In the genomic region with DNA sequence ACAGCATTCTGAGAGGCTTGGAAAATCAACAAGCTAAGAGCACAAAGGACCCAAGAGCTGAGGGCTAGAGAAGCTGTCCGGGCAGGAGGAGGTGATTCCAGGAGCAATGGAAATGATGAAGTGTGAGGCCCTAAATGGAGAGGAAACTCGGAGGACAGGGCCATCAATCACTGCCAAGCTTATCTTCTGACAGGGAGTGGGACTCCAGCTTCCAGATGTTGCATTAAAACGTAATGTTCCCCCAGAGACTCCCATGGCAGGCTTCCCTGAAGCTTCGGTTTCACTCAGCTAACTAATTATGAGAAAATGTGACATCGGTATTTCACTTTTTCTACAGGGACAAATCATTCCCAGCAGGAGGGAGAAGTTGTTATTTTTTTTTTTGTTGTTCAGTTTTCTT, we compare ENCODE assay signal across 9 mouse cellular contexts.
DNase-seq lines count a peak whose midpoint lies in the region; ATAC-seq and TF ChIP-seq lines count a peak whose summit lies in the region.
"Had no signal": no experiment of that assay in that cellular context is flagged by ENCODE, and none has a peak within 500 bp of the region (broad histone marks: within the 10 kb centered on the region; RNA-seq: fewer than 3 reads in every experiment).

No protein-coding gene starts in this region.

- 21% methylated on average over 5 of the region's 5 CpGs for whole genome bisulfite sequencing in hindbrain, postnatal 0 days

- no peak overlapping the region for H3K4me2 ChIP-seq in hindbrain, postnatal 0 days (ENCODE audit: low read depth, low read length)
- H3K4me2 ChIP-seq: liver, embryonic 15.5 days had no signal

- peak; percentile 88 for DNase-seq in embryo, embryonic 10 days (ENCODE audit: low spot score)
- DNase-seq in gastrocnemius, adult 18-20 months (ENCODE audit: low spot score), result peak; percentile 71
- peak; percentile 53 for DNase-seq in hindbrain, postnatal 0 days (ENCODE audit: low spot score)
- peak; percentile 52 for DNase-seq in lung, postnatal 14 days
- no peak for DNase-seq in layer of hippocampus, adult 9-10 months (ENCODE audit: low spot score)
- no peak for DNase-seq in layer of hippocampus, postnatal 10 days (ENCODE audit: low spot score in 2 of 2)
- no peak for DNase-seq in frontal cortex, postnatal 36 days (ENCODE audit: low spot score in 2 of 2)

- H3K9me3 ChIP-seq in hindbrain, postnatal 0 days (ENCODE audit: low read length), result no peaks in the 10 kb centered on the region
- H3K9me3 ChIP-seq: liver, embryonic 15.5 days had no signal

- no peak overlapping the region for H3K9ac ChIP-seq in hindbrain, postnatal 0 days (replicated peaks; ENCODE audit: low read length)
- H3K9ac ChIP-seq: liver, embryonic 15.5 days had no signal

- no peak overlapping the region for H3K27ac ChIP-seq in hindbrain, postnatal 0 days
- H3K27ac ChIP-seq: liver, embryonic 15.5 days had no signal

- H3K27me3 ChIP-seq in hindbrain, postnatal 0 days (ENCODE audit: insufficient read depth, low read length), result no peaks in the 10 kb centered on the region
- H3K27me3 ChIP-seq: liver, embryonic 15.5 days had no signal

- H3K4me3 ChIP-seq in hindbrain, postnatal 0 days (ENCODE audit: low read length), result no peak overlapping the region
- H3K4me3 ChIP-seq: liver, embryonic 15.5 days had no signal

- no peaks in the 10 kb centered on the region for H3K4me1 ChIP-seq in hindbrain, postnatal 0 days (ENCODE audit: insufficient read depth, low read length)
- H3K4me1 ChIP-seq: liver, embryonic 15.5 days had no signal

- no peak for ATAC-seq in hindbrain, postnatal 0 days
- no peak for ATAC-seq in megakaryocyte progenitor cell, adult 5-6 weeks (replicated peaks; ENCODE audit: poor library complexity)

- no peaks in the 10 kb centered on the region for H3K36me3 ChIP-seq in hindbrain, postnatal 0 days (ENCODE audit: insufficient read depth, low read length)
- H3K36me3 ChIP-seq: liver, embryonic 15.5 days had no signal

- no peak for TF ChIP-seq CTCF in hindbrain, postnatal 0 days (IDR thresholded peaks at IDR 0.05; ENCODE audit: low read depth)

Comparison
In these comparisons a context has a peak if more than half of its experiments do, and no peak if none do; other contexts are left out.
1. DNase-seq: peak in embryo, embryonic 10 days (single experiment), gastrocnemius, adult 18-20 months (single experiment), hindbrain, postnatal 0 days (single experiment) and lung, postnatal 14 days (single experiment); none in layer of hippocampus, adult 9-10 months (single experiment), layer of hippocampus, postnatal 10 days (0 of 2) and frontal cortex, postnatal 36 days (0 of 2).